Mouse (Mus musculus) embryonic fibroblast, embryonic 13.5 days (primary cell): ENCODE data around the gene Atp8a2.

Source experiments
- CTCF ChIP-seq: IDR thresholded peaks from 2 replicates; pipeline ENCODE4 v1.5.1; 2011; ENCODE audit warnings: mild to moderate bottlenecking, control low read depth, low read length, moderate library complexity, borderline replicate concordance; ENCODE audit not compliant: insufficient read depth
- POLR2A ChIP-seq: IDR thresholded peaks from 2 replicates; pipeline ENCODE4 v1.6.1; 2011; ENCODE audit warnings: low read depth, mild to moderate bottlenecking, control low read depth, low read length, moderate library complexity

GRCm38 (mm10) chr14:59959723-59960122, 237.3 kb downstream of the Atp8a2 start:
- TF ChIP-seq CTCF = no peak
- no peak for TF ChIP-seq POLR2A
